Mouse (Mus musculus) heart, embryonic 12.5 days (tissue): ENCODE results near the gene Nfx1. TPM values are rescaled to one million over a fixed set of nuclear protein-coding genes. Genes with fewer than 3 reads are reported as not detected.

Source experiments
- ATAC-seq: fragments of 200-750 bp; cut with Nextera tagmentation; 2 replicates; pipeline ENCODE4 v1.8.0; 2017; ENCODE audit warnings: moderate TSS enrichment, moderate library complexity; ENCODE audit not compliant: insufficient number of reproducible peaks, low FRiP score
- H3K27ac ChIP-seq: fragments of 300-500 bp; sonication (generic); 2 replicates; pipeline ENCODE4 v1.5.1; 2016; ENCODE audit warnings: mild to moderate bottlenecking, moderate library complexity; ENCODE audit not compliant: poor library complexity, severe bottlenecking
- H3K27me3 ChIP-seq: fragments of 300-500 bp; sonication (generic); replicated peaks from 2 replicates; pipeline ENCODE4 v1.6.1; 2016; ENCODE audit warnings: mild to moderate bottlenecking, moderate library complexity
- H3K36me3 ChIP-seq: fragments of 300-500 bp; sonication (generic); 2 replicates; pipeline ENCODE4 v1.6.1; 2016; ENCODE audit warnings: mild to moderate bottlenecking, moderate library complexity
- H3K4me1 ChIP-seq: fragments of 300-500 bp; sonication (generic); replicated peaks from 2 replicates; pipeline ENCODE4 v1.6.1; 2016; ENCODE audit warnings: mild to moderate bottlenecking
- H3K4me2 ChIP-seq: fragments of 300-500 bp; sonication (generic); 2 replicates; pipeline ENCODE4 v1.6.1; 2016; ENCODE audit warnings: mild to moderate bottlenecking, moderate library complexity
- H3K4me3 ChIP-seq: fragments of 300-500 bp; sonication (generic); 2 replicates; pipeline ENCODE4 v1.5.1; 2016; ENCODE audit warnings: mild to moderate bottlenecking
- H3K9ac ChIP-seq: fragments of 300-500 bp; sonication (generic); 2 replicates; pipeline ENCODE4 v1.6.1; 2016; ENCODE audit warnings: mild to moderate bottlenecking, moderate library complexity
- H3K9me3 ChIP-seq: fragments of 300-500 bp; sonication (generic); replicated peaks from 2 replicates; pipeline ENCODE4 v1.6.1; 2016; ENCODE audit warnings: mild to moderate bottlenecking, moderate library complexity
- WGBS: fragments of 180-500 bp; shearing (Covaris S2); methylation state at CpG from one replicate; pipeline ENCODE4 v1.1.7; 2016; 5-methylcytosine and 5-hydroxymethylcytosine counted together
- polyA plus RNA-seq: library from polyadenylated mRNA; unstranded; fragments of >200 nt; fragmentation: Nextera tagmentation; extraction: Ambion mirVana; gene quantifications from 2 replicates; pipeline ENCODE4 v1.2.1, GENCODE M21; 2016

Gene Nfx1
- polyA plus RNA-seq, 1 experiment from 2014 or later: 67.8 TPM

DNA sequence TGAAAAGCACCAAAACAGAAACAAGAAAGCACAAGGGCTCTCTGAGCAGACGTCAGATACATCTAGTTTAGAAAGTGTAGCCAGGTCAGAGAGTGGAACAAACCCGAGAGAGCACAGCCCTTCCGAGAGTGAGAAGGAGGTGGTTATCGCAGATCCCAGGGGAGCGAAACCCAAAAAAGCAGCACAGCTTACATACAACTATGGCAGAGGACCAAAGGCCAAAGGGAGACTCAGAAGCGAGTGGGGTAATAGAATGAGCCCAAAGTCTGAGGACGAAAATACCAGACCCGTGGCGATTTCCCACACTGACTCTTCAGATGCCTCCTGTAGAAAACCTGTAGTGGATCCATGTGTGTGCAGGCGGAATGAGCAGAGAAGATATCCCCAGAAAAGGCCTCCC, 5.9 kb downstream of the Nfx1 start:
- no peak overlapping the region for H3K9ac ChIP-seq
- H3K4me1 ChIP-seq: peaks cover 15% of the 10 kb centered on the region
- ATAC-seq: no peak
- H3K9me3 ChIP-seq: no peaks in the 10 kb centered on the region
- WGBS: 92% methylated on average over 10 of the region's 10 CpGs
- no peak overlapping the region for H3K4me3 ChIP-seq
- no peaks in the 10 kb centered on the region for H3K27me3 ChIP-seq
- H3K27ac ChIP-seq: no peak overlapping the region
- H3K36me3 ChIP-seq: peaks cover 52% of the 10 kb centered on the region
- H3K4me2 ChIP-seq: no peak overlapping the region

DNA sequence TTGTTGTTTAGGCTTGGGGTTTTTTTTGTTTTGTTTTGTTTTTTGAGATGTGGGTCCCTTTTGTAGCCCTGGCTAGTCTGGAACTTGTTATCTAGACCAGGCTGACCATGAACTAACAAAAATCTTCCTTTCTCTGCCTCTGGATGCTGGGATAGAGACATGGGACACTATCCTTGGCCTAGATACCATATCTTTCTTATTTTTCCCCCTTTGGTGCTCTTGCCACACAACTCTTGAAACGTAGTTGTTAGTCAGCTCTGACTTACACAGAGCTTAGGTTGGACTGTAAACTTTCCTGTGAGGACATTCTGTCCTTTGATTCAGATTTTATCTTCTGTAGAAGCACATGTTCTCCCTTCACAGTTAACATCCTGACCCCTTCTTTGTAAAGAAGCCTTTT, 8.7 kb downstream of the Nfx1 start:
- no peak overlapping the region for H3K27ac ChIP-seq
- H3K4me1 ChIP-seq: peaks cover 7% of the 10 kb centered on the region; the same call in 1 of the 2 replicates
- H3K36me3 ChIP-seq: peaks cover 70% of the 10 kb centered on the region
- H3K27me3 ChIP-seq: no peaks in the 10 kb centered on the region
- H3K4me3 ChIP-seq: no peak overlapping the region
- 84% methylated on average over 1 of the region's 1 CpGs for WGBS
- no peak for ATAC-seq
- H3K9me3 ChIP-seq: no peaks in the 10 kb centered on the region
- no peak overlapping the region for H3K4me2 ChIP-seq
- H3K9ac ChIP-seq: no peak overlapping the region

DNA sequence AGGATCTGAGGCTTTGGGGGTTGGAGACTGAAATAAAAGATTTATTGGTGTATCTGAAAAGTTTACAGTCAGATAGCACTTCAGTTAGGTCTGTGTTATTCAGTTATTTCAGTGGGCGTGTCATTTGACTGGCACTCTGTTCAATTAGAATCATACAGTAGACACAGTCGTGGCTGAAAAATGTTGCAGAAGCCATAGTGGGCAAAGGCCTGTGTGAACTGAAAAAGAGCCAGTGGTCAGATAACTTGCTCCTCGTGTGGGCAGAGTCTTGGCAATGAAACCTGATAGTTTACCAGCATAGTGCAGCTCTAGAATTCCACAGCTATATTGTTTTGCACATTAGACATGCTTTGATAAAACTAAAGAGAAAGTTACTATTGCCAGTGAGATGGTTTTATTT, 11.8 kb downstream of the Nfx1 start:
- 70% methylated on average over 3 of the region's 3 CpGs for WGBS
- Histone ChIP-seq H3K36me3 (peaks cover 84% of the 10 kb centered on the region), H3K4me3 (no peak overlapping the region), H3K27me3 (no peaks in the 10 kb centered on the region), H3K9me3 (no peaks in the 10 kb centered on the region), H3K27ac (no peak overlapping the region), H3K9ac (no peak overlapping the region), H3K4me2 (no peak overlapping the region), H3K4me1 (peaks cover 7% of the 10 kb centered on the region; the same call in 1 of the 2 replicates)
- no peak for ATAC-seq

DNA sequence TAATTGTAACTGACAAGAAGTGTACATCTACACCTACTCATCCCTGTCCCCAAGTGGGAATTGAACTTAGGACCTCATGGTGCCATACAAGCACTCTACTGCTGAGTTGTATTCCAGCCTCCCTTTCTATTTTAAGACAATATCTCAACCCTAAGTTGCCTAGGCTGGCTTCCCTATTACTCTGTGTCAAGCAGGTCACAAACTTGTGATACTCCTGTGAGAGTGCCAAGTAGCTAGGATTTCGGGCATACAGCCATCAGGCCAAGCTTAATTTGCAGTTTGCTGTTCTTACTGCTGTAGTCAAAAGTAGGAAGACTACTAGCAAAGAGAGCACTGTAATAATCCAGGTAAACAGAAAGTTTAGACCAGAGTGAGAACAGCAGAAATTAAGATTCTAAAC, 13.0 kb downstream of the Nfx1 start:
- no peak overlapping the region for H3K9ac ChIP-seq
- peaks cover 7% of the 10 kb centered on the region; the same call in 1 of the 2 replicates for H3K4me1 ChIP-seq
- 83% methylated on average over 1 of the region's 1 CpGs for WGBS
- ATAC-seq: no peak
- H3K9me3 ChIP-seq: no peaks in the 10 kb centered on the region
- H3K27ac ChIP-seq: no peak overlapping the region
- no peaks in the 10 kb centered on the region for H3K27me3 ChIP-seq
- no peak overlapping the region for H3K4me3 ChIP-seq
- H3K36me3 ChIP-seq: peaks cover 81% of the 10 kb centered on the region
- H3K4me2 ChIP-seq: no peak overlapping the region

DNA sequence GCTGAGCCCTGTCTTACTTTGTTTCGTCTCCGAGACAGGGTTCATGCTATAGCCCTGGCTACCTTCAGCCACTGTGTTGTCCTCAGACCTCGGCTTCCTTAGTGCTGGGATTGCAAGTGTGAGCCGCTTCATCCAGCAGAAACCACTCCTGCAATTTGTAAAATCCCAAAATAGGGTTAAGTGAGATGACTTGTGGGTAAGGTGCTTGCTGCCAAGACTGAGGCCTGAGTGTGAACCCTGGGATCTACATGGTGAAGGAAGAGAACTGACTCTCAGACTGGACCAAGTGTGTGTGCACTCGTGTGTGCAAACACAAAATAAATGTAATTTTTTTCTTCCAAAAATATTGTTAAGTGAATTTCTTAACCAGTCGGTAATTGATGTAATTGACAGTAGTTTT, 18.9 kb downstream of the Nfx1 start:
- 87% methylated on average over 6 of the region's 6 CpGs for WGBS
- ATAC-seq: no peak

DNA sequence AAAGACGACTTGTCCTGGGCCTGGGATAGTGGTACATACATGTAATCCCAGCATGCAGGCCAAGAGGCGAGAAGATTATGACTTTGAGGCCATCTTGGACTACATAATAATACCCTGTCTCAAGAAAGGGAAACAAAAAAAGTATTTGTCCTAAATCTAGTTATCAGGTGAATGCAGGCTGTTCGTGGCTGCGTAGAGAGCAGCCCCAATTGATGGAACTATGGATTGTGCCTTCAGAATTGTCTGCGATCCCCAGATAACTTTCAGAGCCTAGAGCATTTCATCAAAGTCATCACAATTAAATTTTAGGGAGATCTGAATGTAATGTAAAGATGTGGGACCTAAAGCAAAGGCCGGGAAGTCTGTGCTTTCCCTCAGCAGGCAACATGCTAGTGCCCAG, 25.6 kb downstream of the Nfx1 start:
- ATAC-seq: no peak
- 93% methylated on average over 6 of the region's 6 CpGs for WGBS
- Histone ChIP-seq H3K4me3 (no peak overlapping the region), H3K4me1 (no peaks in the 10 kb centered on the region), H3K36me3 (peaks cover 89% of the 10 kb centered on the region), H3K4me2 (no peak overlapping the region), H3K27me3 (no peaks in the 10 kb centered on the region), H3K9ac (no peak overlapping the region), H3K27ac (no peak overlapping the region), H3K9me3 (no peaks in the 10 kb centered on the region)

More for the DNA sequence above, 18.9 kb downstream of the Nfx1 start:
- Histone ChIP-seq H3K36me3 (peaks cover 83% of the 10 kb centered on the region), H3K27me3 (no peaks in the 10 kb centered on the region), H3K4me1 (no peaks in the 10 kb centered on the region), H3K9me3 (no peaks in the 10 kb centered on the region), H3K4me2 (no peak overlapping the region), H3K9ac (no peak overlapping the region), H3K27ac (no peak overlapping the region), H3K4me3 (no peak overlapping the region)

DNA sequence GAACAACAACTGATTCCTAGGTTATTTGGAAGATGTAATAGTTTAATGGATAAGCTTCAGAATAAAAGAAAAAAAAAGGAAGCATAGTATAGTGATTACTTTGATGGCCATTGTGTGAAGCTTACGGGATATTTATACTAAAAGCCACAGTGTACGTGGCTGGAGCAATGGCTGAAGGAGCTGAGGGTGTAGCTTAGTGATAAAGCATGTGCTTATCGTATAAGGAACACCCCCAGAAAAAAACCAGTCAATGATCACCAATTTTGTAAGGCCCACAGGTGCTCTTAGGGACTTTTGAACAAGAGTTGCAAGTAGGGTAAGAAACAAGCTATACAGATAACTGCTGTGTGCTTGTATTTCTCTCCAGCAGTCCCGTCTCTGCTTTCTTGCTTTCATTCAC, 27.2 kb downstream of the Nfx1 start:
- no peak for ATAC-seq
- H3K27me3 ChIP-seq: no peaks in the 10 kb centered on the region
- WGBS: 92% methylated on average over 4 of the region's 4 CpGs

DNA sequence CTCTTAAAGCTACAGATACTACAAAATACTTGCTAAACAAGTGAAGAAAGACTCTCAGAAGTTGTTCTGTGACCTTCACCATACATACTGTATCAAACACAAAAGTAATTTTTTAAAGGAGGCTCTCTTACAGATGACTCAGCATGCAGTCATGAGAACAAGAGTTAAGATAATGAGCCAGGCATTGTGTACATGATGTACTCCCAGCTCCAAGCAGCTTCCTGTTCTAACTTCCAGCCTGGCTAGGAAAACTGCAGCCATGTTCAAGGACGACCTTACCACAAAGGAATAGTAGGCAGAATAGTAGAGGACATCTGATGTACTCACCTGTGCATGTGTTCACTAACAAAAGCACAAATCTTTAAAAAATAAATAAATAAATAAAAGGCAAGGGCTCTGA, 29.6 kb downstream of the Nfx1 start:
- H3K36me3 ChIP-seq: peaks cover 92% of the 10 kb centered on the region
- no peaks in the 10 kb centered on the region for H3K27me3 ChIP-seq
- ATAC-seq: no peak
- H3K9me3 ChIP-seq: no peaks in the 10 kb centered on the region
- H3K27ac ChIP-seq: no peak overlapping the region
- no peak overlapping the region for H3K9ac ChIP-seq
- WGBS: 52% methylated on average over 1 of the region's 1 CpGs
- H3K4me3 ChIP-seq: no peak overlapping the region
- H3K4me2 ChIP-seq: no peak overlapping the region
- H3K4me1 ChIP-seq: no peaks in the 10 kb centered on the region

More for the DNA sequence above, 27.2 kb downstream of the Nfx1 start:
- Histone ChIP-seq H3K9ac (no peak overlapping the region), H3K9me3 (no peaks in the 10 kb centered on the region), H3K27ac (no peak overlapping the region), H3K4me1 (no peaks in the 10 kb centered on the region), H3K36me3 (peaks cover 88% of the 10 kb centered on the region), H3K4me3 (no peak overlapping the region), H3K4me2 (no peak overlapping the region)

DNA sequence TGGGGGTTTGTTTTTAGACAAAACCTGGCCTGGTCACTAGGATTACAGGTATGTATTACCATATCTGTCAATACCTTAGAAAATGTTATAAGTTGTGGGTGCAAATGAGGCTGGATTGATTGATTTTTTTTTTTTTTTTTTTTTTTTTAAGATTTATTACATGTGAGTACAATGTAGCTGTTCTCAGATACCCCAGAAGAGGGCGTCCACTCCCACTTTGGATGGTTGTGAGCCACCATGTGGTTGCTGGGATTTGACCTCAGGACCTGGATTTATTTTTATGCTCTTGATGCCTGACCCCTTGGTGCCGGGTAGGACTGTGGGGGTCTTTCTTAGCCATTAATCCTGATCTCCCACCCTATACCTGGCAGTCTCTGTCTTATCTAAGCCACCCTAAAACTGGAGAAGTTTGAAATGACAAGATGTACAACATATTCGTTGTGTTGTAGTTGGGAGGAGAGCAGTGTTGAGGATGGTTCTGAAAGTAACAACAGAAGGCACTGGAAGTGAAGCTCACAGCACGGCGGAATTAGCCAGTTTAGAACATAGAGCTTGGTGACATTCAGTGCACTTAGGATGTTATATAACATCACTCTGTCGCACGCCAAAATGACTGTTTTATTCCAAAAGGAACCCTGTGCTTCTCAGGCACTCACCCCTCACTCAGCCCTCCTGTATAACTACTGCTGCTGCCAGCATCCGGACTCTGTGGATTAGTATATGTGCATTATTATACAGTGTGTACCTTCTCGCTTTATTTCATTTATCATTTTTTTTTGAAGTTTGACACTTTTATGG, 30.3 kb downstream of the Nfx1 start:
- WGBS: 90% methylated on average over 9 of the region's 9 CpGs
- no peaks in the 10 kb centered on the region for H3K4me1 ChIP-seq

DNA sequence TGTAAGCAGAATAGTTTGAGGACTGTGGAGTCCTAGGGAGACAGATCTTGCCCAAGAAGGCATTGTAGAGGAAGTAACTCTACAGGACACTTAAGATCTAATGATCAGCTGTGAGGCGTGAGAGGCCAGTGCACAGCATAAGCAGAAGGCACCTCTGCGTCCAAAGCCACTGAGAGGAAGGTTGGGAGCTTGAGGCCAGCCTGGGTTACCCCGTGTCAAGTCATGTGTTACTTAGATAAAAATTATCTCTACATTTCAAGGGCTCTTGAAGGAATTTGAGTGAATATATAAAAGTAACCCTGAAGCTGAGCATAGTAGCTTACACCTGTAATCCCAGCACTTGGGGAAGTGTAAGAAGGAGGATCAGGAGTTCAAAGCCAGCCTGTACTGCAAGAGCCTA, 42.6 kb downstream of the Nfx1 start:
- H3K27me3 ChIP-seq: no peaks in the 10 kb centered on the region
- no peak overlapping the region for H3K4me2 ChIP-seq
- no peak overlapping the region for H3K27ac ChIP-seq
- H3K9me3 ChIP-seq: no peaks in the 10 kb centered on the region
- no peak overlapping the region for H3K9ac ChIP-seq
- 55% methylated on average over 3 of the region's 3 CpGs for WGBS
- no peaks in the 10 kb centered on the region for H3K4me1 ChIP-seq
- H3K36me3 ChIP-seq: peaks cover 91% of the 10 kb centered on the region
- ATAC-seq: no peak
- no peak overlapping the region for H3K4me3 ChIP-seq

More for the DNA sequence above, 30.3 kb downstream of the Nfx1 start:
- Histone ChIP-seq H3K4me2 (no peak overlapping the region), H3K9me3 (no peaks in the 10 kb centered on the region), H3K27me3 (no peaks in the 10 kb centered on the region), H3K27ac (no peak overlapping the region), H3K4me3 (no peak overlapping the region), H3K36me3 (peaks cover 88% of the 10 kb centered on the region), H3K9ac (no peak overlapping the region)
- ATAC-seq: no peak

DNA sequence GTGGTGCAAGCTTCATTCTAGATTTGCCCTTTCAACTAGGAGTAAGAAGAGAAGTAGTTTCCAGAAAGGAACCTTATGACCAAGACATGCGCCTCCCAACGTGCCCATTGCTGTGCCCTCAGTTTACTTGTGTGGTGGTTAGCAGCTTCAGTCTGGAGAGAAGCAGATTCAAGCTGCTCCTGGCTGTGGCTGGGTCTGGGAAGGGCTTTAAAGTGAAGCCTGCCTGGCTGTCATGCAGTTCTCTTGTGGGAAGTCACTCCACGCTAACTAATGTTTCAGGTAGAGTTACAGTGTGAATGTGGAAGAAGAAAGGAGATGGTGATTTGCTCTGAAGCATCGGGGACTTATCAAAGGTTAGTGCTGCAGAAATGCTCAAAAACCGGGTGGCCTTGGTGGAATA, 45.1 kb downstream of the Nfx1 start:
- ATAC-seq: no peak
- 88% methylated on average over 5 of the region's 5 CpGs for WGBS
- Histone ChIP-seq H3K4me2 (no peak overlapping the region), H3K27me3 (no peaks in the 10 kb centered on the region), H3K27ac (no peak overlapping the region), H3K4me1 (no peaks in the 10 kb centered on the region), H3K9ac (no peak overlapping the region), H3K4me3 (no peak overlapping the region), H3K9me3 (no peaks in the 10 kb centered on the region), H3K36me3 (peaks cover 86% of the 10 kb centered on the region)

DNA sequence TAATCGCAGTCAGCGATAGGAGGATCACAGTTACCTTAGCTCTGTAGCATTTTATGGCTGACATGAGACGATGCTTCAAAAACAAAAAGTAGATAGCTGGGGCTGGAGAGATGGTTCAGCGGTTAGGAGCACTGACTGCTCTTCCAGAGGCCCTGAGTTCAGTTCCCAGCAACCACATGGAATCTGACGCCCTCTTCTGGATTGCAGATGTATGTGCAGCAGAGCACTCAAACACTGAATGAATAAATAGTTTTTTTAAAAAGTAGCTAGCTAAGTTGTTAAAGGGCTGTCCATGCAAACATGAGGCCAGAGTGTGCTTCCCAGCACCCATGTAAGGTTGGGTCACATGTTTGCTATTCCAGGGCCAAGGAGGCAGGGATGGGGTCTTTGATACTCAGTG, 50.4 kb downstream of the Nfx1 start:
- Histone ChIP-seq H3K27me3 (no peaks in the 10 kb centered on the region), H3K4me2 (no peak overlapping the region), H3K9ac (no peak overlapping the region), H3K9me3 (no peaks in the 10 kb centered on the region), H3K36me3 (peaks cover 81% of the 10 kb centered on the region), H3K4me3 (no peak overlapping the region), H3K4me1 (no peaks in the 10 kb centered on the region), H3K27ac (no peak overlapping the region)
- ATAC-seq: no peak
- 89% methylated on average over 5 of the region's 5 CpGs for whole genome bisulfite sequencing
